Mouse (Mus musculus) liver, adult 2 months (tissue): ENCODE measurements at regions not wholly inside any gene's neighbourhood (a gene's known extent, or its start where the extent isn't known, plus 50 kb on each side); places are given as distances from the start of the nearest gene placed in this dataset.

ENCODE experiments used
- DNase-seq: peaks from one replicate; pipeline ENCODE4 v3.0.0-alpha.2; 2011; ENCODE audit warnings: low read depth, low spot score; ENCODE audit errors: extremely low read depth
- H3K27ac ChIP-seq: fragments of 200-500 bp; replicated peaks from 2 replicates; pipeline ENCODE4 v1.5.1; 2012; ENCODE audit warnings: low read depth, mild to moderate bottlenecking, control low read depth, inconsistent platforms, low read length; ENCODE audit not compliant: insufficient read depth
- H3K27me3 ChIP-seq: fragments of 200-500 bp; 2 replicates; pipeline ENCODE4 v1.6.1; 2012; ENCODE audit warnings: mild to moderate bottlenecking, moderate library complexity, low read length, inconsistent platforms; ENCODE audit not compliant: control insufficient read depth, insufficient read depth
- H3K36me3 ChIP-seq: fragments of 200-500 bp; 2 replicates; pipeline ENCODE4 v1.6.1; 2012; ENCODE audit warnings: low read length, inconsistent platforms; ENCODE audit not compliant: control insufficient read depth, insufficient read depth
- H3K4me1 ChIP-seq: fragments of 200-500 bp; 2 replicates; pipeline ENCODE4 v1.6.1; 2011; ENCODE audit warnings: low read length; ENCODE audit not compliant: control insufficient read depth, insufficient read depth
- H3K4me3 ChIP-seq: fragments of 200-500 bp; 2 replicates; pipeline ENCODE4 v1.5.1; 2011; ENCODE audit warnings: low read depth, mild to moderate bottlenecking, control low read depth, low read length, moderate library complexity; ENCODE audit not compliant: insufficient read depth
- H3K79me2 ChIP-seq: fragments of 200-500 bp; 2 replicates; pipeline ENCODE4 v1.6.1; 2012; ENCODE audit warnings: inconsistent platforms, mild to moderate bottlenecking, low read length, moderate library complexity; ENCODE audit not compliant: control insufficient read depth, insufficient read depth
- H3K9ac ChIP-seq: fragments of 200-500 bp; 2 replicates; pipeline ENCODE4 v1.6.1; 2012; ENCODE audit warnings: low read depth, mild to moderate bottlenecking, control low read depth, inconsistent platforms, low read length
- CTCF ChIP-seq: fragments of 200-500 bp; IDR thresholded peaks from 2 replicates; pipeline ENCODE4 v1.5.1; 2011; ENCODE audit warnings: low read depth, low read length, control low read depth
- POLR2A ChIP-seq: fragments of 200-500 bp; IDR thresholded peaks from 2 replicates; pipeline ENCODE4 v1.6.1; 2011; ENCODE audit warnings: low read length, control low read depth; ENCODE audit not compliant: insufficient read depth; ENCODE audit errors: extremely low read depth
- WGBS: fragments of 180-500 bp; shearing (Covaris S2); methylation state at CpG from one replicate; pipeline ENCODE4 v1.1.7; 2018; 5-methylcytosine and 5-hydroxymethylcytosine counted together

GRCm38 (mm10) chr1:69340481-69340880 lies 232.6 kb upstream of the Erbb4 start:
- Histone ChIP-seq H3K36me3 (no peaks in the 10 kb centered on the region), H3K9ac (no peak overlapping the region), H3K4me3 (no peak overlapping the region), H3K27ac (no peak overlapping the region), H3K79me2 (no peaks in the 10 kb centered on the region), H3K27me3 (no peaks in the 10 kb centered on the region), H3K4me1 (no peaks in the 10 kb centered on the region)
- DNase-seq, result no peak
- no peak for TF ChIP-seq CTCF
- no peak for TF ChIP-seq POLR2A
- 95% methylated on average over 4 of the region's 4 CpGs for WGBS

- H3K36me3 ChIP-seq, result no peaks in the 10 kb centered on the region
- no peak overlapping the region for H3K27ac ChIP-seq
- TF ChIP-seq POLR2A (no peak), CTCF (no peak)
- H3K4me3 ChIP-seq, result no peak overlapping the region
- no peaks in the 10 kb centered on the region for H3K27me3 ChIP-seq
- no peaks in the 10 kb centered on the region for H3K79me2 ChIP-seq
- no peaks in the 10 kb centered on the region for H3K4me1 ChIP-seq
- no peak for DNase-seq
- WGBS, result 40% methylated on average over 11 of the region's 11 CpGs
- H3K9ac ChIP-seq, result no peak overlapping the region
Observed at GRCm38 (mm10) chr1:69331418-69332254, 223.8 kb upstream of the Erbb4 start.

GRCm38 (mm10) chr1:69329399-69329798 lies 221.5 kb upstream of the Erbb4 start:
- Histone ChIP-seq H3K27me3 (no peaks in the 10 kb centered on the region), H3K79me2 (no peaks in the 10 kb centered on the region), H3K9ac (no peak overlapping the region), H3K36me3 (no peaks in the 10 kb centered on the region), H3K4me3 (no peak overlapping the region), H3K4me1 (no peaks in the 10 kb centered on the region), H3K27ac (no peak overlapping the region)
- WGBS, result 60% methylated on average over 3 of the region's 3 CpGs
- no peak for DNase-seq
- TF ChIP-seq POLR2A (no peak), CTCF (no peak)

- Histone ChIP-seq H3K9ac (no peak overlapping the region), H3K4me1 (no peaks in the 10 kb centered on the region), H3K27me3 (no peaks in the 10 kb centered on the region), H3K36me3 (no peaks in the 10 kb centered on the region), H3K27ac (no peak overlapping the region), H3K79me2 (no peaks in the 10 kb centered on the region), H3K4me3 (no peak overlapping the region)
- TF ChIP-seq POLR2A (no peak), CTCF (no peak)
- no peak for DNase-seq
- 86% methylated on average over 8 of the region's 8 CpGs for WGBS
Observed at GRCm38 (mm10) chr1:69326711-69327110, 218.9 kb upstream of the Erbb4 start.

- 54% methylated on average over 3 of the region's 3 CpGs for WGBS
- H3K36me3 ChIP-seq, result no peaks in the 10 kb centered on the region
- no peak for TF ChIP-seq POLR2A
- no peak for TF ChIP-seq CTCF
Observed at GRCm38 (mm10) chr1:69319526-69319925, 211.7 kb upstream of the Erbb4 start.

GRCm38 (mm10) chr1:69296816-69297215 lies 189.0 kb upstream of the Erbb4 start:
- Histone ChIP-seq H3K36me3 (no peaks in the 10 kb centered on the region), H3K79me2 (no peaks in the 10 kb centered on the region), H3K27ac (no peak overlapping the region), H3K27me3 (no peaks in the 10 kb centered on the region), H3K9ac (no peak overlapping the region), H3K4me1 (no peaks in the 10 kb centered on the region), H3K4me3 (no peak overlapping the region)
- WGBS, result 71% methylated on average over 3 of the region's 3 CpGs
- no peak for DNase-seq
- TF ChIP-seq CTCF (no peak), POLR2A (no peak)

More at GRCm38 (mm10) chr1:69319526-69319925, 211.7 kb upstream of the Erbb4 start:
- Histone ChIP-seq H3K9ac (no peak overlapping the region), H3K4me3 (no peak overlapping the region), H3K27ac (no peak overlapping the region), H3K79me2 (no peaks in the 10 kb centered on the region), H3K27me3 (no peaks in the 10 kb centered on the region), H3K4me1 (no peaks in the 10 kb centered on the region)
- no peak for DNase-seq
